Mouse (Mus musculus): Measurements from ENCODE around the gene Higd1a. TPM values are rescaled to one million over a fixed set of nuclear protein-coding genes. Genes with fewer than 3 reads are reported as not detected.

Gene Higd1a
- 100 to 1,000 TPM in 1 of 2 experiments, 10 to 100 TPM in 1; 99.1 to 108 TPM for total RNA-seq (2021)
- long read RNA-seq, experiment 1, transcript Higd1a-201 (4 exons, 2,232 nt) = major isoform, 259 of 305 reads
- long read RNA-seq, experiment 1, transcript Higd1a-205 (3 exons, 1,980 nt) = minor isoform, 8 of 305 reads
- long read RNA-seq, experiment 1, partial matches to known transcripts = 5 of 305 reads
- long read RNA-seq, experiment 1, other reads (novel, unspliced or antisense) = 33 of 305 reads
- long read RNA-seq, experiment 2, transcript Higd1a-201 (4 exons, 2,232 nt) = major isoform, 191 of 226 reads
- long read RNA-seq, experiment 2, transcript Higd1a-205 (3 exons, 1,980 nt) = minor isoform, 6 of 226 reads
- long read RNA-seq, experiment 2, partial matches to known transcripts = 6 of 226 reads
- long read RNA-seq, experiment 2, other reads (novel, unspliced or antisense) = 23 of 226 reads

- DNase-seq (ENCODE audit: low spot score in 2 of 2) = no peak
- intact Hi-C loops (cut with DNase I) = no loop called here
Observed at GRCm38 (mm10) chr9:121858153-121858488, at the start of gene Higd1a. Gene Higd1a, minus strand, starts transcription at chr9:121858362.

GRCm38 (mm10) chr9:121907356-121908070 is 49.4 kb upstream of the Higd1a start:
- intact Hi-C loops (cut with DNase I) = no loop called here
- DNase-seq (ENCODE audit: low spot score in 2 of 2) = no peak

- intact Hi-C loops (cut with DNase I) = no loop called here
- no peak for DNase-seq (ENCODE audit: low spot score in 2 of 2)
Observed at GRCm38 (mm10) chr9:121906456-121906855, 48.3 kb upstream of the Higd1a start.

GRCm38 (mm10) chr9:121905556-121906185 is 47.5 kb upstream of the Higd1a start:
- DNase-seq (ENCODE audit: low spot score in 2 of 2) = peak; percentile 19 to 65
- intact Hi-C loops (cut with DNase I) = no loop called here

- no peak for DNase-seq (ENCODE audit: low spot score in 2 of 2)
- intact Hi-C loops (cut with DNase I) = no loop called here
Observed at GRCm38 (mm10) chr9:121904946-121905345, 46.8 kb upstream of the Higd1a start.

- no peak for DNase-seq (ENCODE audit: low spot score in 2 of 2)
- intact Hi-C loops (cut with DNase I) = no loop called here
Observed at GRCm38 (mm10) chr9:121904319-121904718, 46.2 kb upstream of the Higd1a start.

GRCm38 (mm10) chr9:121903476-121904305 is 45.5 kb upstream of the Higd1a start:
- intact Hi-C loops (cut with DNase I) = no loop called here
- no peak for DNase-seq (ENCODE audit: low spot score in 2 of 2)

GRCm38 (mm10) chr9:121901710-121902700 is 43.8 kb upstream of the Higd1a start:
- no peak for DNase-seq (ENCODE audit: low spot score in 2 of 2)
- intact Hi-C loops (cut with DNase I) = no loop called here

- intact Hi-C loops (cut with DNase I) = no loop called here
- no peak for DNase-seq (ENCODE audit: low spot score in 2 of 2)
Observed at GRCm38 (mm10) chr9:121900282-121900855, 42.2 kb upstream of the Higd1a start.

- DNase-seq (ENCODE audit: low spot score in 2 of 2) = no peak
- intact Hi-C loops (cut with DNase I) = no loop called here
Observed at GRCm38 (mm10) chr9:121899306-121899705, 41.1 kb upstream of the Higd1a start.

- DNase-seq (ENCODE audit: low spot score in 2 of 2) = no peak
- intact Hi-C loops (cut with DNase I) = no loop called here
Observed at GRCm38 (mm10) chr9:121898245-121898644, 40.1 kb upstream of the Higd1a start, which contains the start of gene Ackr2. Gene Ackr2, plus strand, starts transcription at chr9:121898355.

- DNase-seq (ENCODE audit: low spot score in 2 of 2) = no peak
- intact Hi-C loops (cut with DNase I) = no loop called here
Observed at GRCm38 (mm10) chr9:121896820-121897219, 38.7 kb upstream of the Higd1a start.

GRCm38 (mm10) chr9:121895392-121895993 is 37.3 kb upstream of the Higd1a start:
- intact Hi-C loops (cut with DNase I) = no loop called here
- no peak for DNase-seq (ENCODE audit: low spot score in 2 of 2)

GRCm38 (mm10) chr9:121894447-121894846 is 36.3 kb upstream of the Higd1a start:
- intact Hi-C loops (cut with DNase I) = no loop called here
- DNase-seq (ENCODE audit: low spot score in 2 of 2) = no peak

GRCm38 (mm10) chr9:121892057-121892687 is 34.0 kb upstream of the Higd1a start:
- DNase-seq (ENCODE audit: low spot score in 2 of 2) = no peak
- intact Hi-C loops (cut with DNase I) = no loop called here

GRCm38 (mm10) chr9:121891301-121891700 is 33.1 kb upstream of the Higd1a start:
- DNase-seq (ENCODE audit: low spot score in 2 of 2) = no peak
- intact Hi-C loops (cut with DNase I) = no loop called here

- intact Hi-C loops (cut with DNase I) = no loop called here
- DNase-seq (ENCODE audit: low spot score in 2 of 2) = peak in 1 of 2 experiments; percentile 31
Observed at GRCm38 (mm10) chr9:121890441-121890941, 32.3 kb upstream of the Higd1a start.
